In genomic region chr13:63080191-63080590, GRCm38 (mm10) we compare ENCODE assay signal across 23 mouse cellular contexts.
DNase-seq lines count a peak whose midpoint lies in the region; ATAC-seq and TF ChIP-seq lines count a peak whose summit lies in the region.
"Had no signal": no experiment of that assay in that cellular context is flagged by ENCODE, and none has a peak within 500 bp of the region (broad histone marks: within the 10 kb centered on the region; RNA-seq: fewer than 3 reads in every experiment).

No protein-coding gene starts in this region.

- 47% methylated on average over 4 of the region's 4 CpGs for WGBS in heart, embryonic 11.5 days (ENCODE audit: insufficient replicate concordance)

- CTCF ChIA-PET in Patski (lab: Charles Lee): interaction anchor here (1.0 to 1.2 kb wide), 2 partner anchors 32 to 151 kb away, joined by 3 read pairs; no protein-coding TSS in a partner anchor

- H3K36me3 ChIP-seq in heart, embryonic 11.5 days (ENCODE audit: control insufficient read depth, insufficient read depth, low read length): no peaks in the 10 kb centered on the region
- H3K36me3 ChIP-seq: heart, embryonic 10.5 days; hindbrain, embryonic 12.5 days; hindbrain, embryonic 15.5 days had no signal

- no peaks in the 10 kb centered on the region for H3K27me3 ChIP-seq in heart, embryonic 11.5 days (ENCODE audit: control insufficient read depth, insufficient read depth, low read length)
- H3K27me3 ChIP-seq in Patski: no peaks in the 10 kb centered on the region
- H3K27me3 ChIP-seq: forebrain, embryonic 13.5 days; hindbrain, embryonic 12.5 days; hindbrain, embryonic 15.5 days had no signal

- no peak for TF ChIP-seq CTCF in Patski (IDR thresholded peaks at IDR 0.05)

- POLR2A ChIA-PET in Patski (lab: Charles Lee): interaction anchor here (1.1 kb wide), 1 partner anchor 8 kb away, joined by 3 read pairs; no protein-coding TSS in a partner anchor

- no peaks in the 10 kb centered on the region for H3K9me3 ChIP-seq in heart, embryonic 11.5 days (replicated peaks; ENCODE audit: control insufficient read depth, low read length)
- H3K9me3 ChIP-seq: forebrain, embryonic 13.5 days; heart, embryonic 10.5 days; hindbrain, embryonic 12.5 days; hindbrain, embryonic 15.5 days had no signal

- in situ Hi-C loops in Patski (cut with MboI; ENCODE audit: low pct_unique_long_range_greater_than_20kb): no loop called here

- no peak for ATAC-seq in heart, embryonic 11.5 days (replicated peaks; ENCODE audit: insufficient number of reproducible peaks, low FRiP score, low TSS enrichment)
- peak; percentile 47 for ATAC-seq in Patski
- ATAC-seq: activated CD4-positive, CD25-positive, alpha-beta regulatory T cell, adult 4 months; CD4-positive, CD25-positive, alpha-beta regulatory T cell, adult 4 months; forebrain, embryonic 13.5 days; forebrain, embryonic 16.5 days; intestine, postnatal 0 days had no signal

- no peak overlapping the region for H3K27ac ChIP-seq in heart, embryonic 11.5 days (ENCODE audit: low read depth, low read length)
- H3K27ac ChIP-seq: forebrain, embryonic 13.5 days; heart, embryonic 10.5 days; hindbrain, embryonic 12.5 days; hindbrain, embryonic 15.5 days had no signal

- H3K4me3 ChIP-seq in heart, embryonic 11.5 days (ENCODE audit: low read depth, low read length): no peak overlapping the region
- H3K4me3 ChIP-seq: erythroblast, embryonic 14.5 days; forebrain, embryonic 13.5 days; heart, adult 2 months; heart, embryonic 10.5 days; hindbrain, embryonic 12.5 days; hindbrain, embryonic 15.5 days had no signal

- no peak overlapping the region for H3K9ac ChIP-seq in heart, embryonic 11.5 days (ENCODE audit: low read depth, low read length)
- H3K9ac ChIP-seq: forebrain, embryonic 13.5 days; hindbrain, embryonic 12.5 days; hindbrain, embryonic 15.5 days had no signal

- DNase-seq in heart, adult 11 months: peak; percentile 63
- DNase-seq in Patski (ENCODE audit: low read depth, low spot score) (no peak), ZHBTc4 (ENCODE audit: low read depth, low spot score) (peak; percentile 70)
- DNase-seq in layer of hippocampus, adult 8-10 months (ENCODE audit: low spot score in 2 of 2): no peak
- no peak for DNase-seq in thymus, postnatal 25 days
- DNase-seq: adrenal gland, adult 8-10 months; adrenal gland, postnatal 25 days; cerebellum, adult 11-12 months; cerebellum, adult 8-10 months; cerebellum, postnatal 10 days; cerebellum, postnatal 36 days; embryo, embryonic 11 days had no signal

- no peak overlapping the region for H3K4me2 ChIP-seq in heart, embryonic 11.5 days
- H3K4me2 ChIP-seq: forebrain, embryonic 13.5 days; hindbrain, embryonic 12.5 days; hindbrain, embryonic 15.5 days had no signal

- H3K4me1 ChIP-seq in heart, embryonic 11.5 days (ENCODE audit: control insufficient read depth, insufficient read depth, low read length): no peaks in the 10 kb centered on the region
- H3K4me1 ChIP-seq: forebrain, embryonic 13.5 days; heart, embryonic 10.5 days; hindbrain, embryonic 12.5 days; hindbrain, embryonic 15.5 days had no signal

Comparison
In these comparisons a context has a peak if more than half of its experiments do, and no peak if none do; other contexts are left out.
1. DNase-seq: peak in heart, adult 11 months (single experiment) and ZHBTc4 (single experiment); none in Patski (single experiment), layer of hippocampus, adult 8-10 months (0 of 2) and thymus, postnatal 25 days (single experiment).